Mouse (Mus musculus) heart, postnatal 10 days (tissue): ENCODE measurements around the gene Ywhaq. TPM values are rescaled to one million over a fixed set of nuclear protein-coding genes. Genes with fewer than 3 reads are reported as not detected.

ENCODE experiments used
- DNase-seq, 2 experiments: peaks; one replicate each; pipeline ENCODE4 v3.0.0; 2021
- intact Hi-C: fragments of 180-260 bp; cut with DNase I; formaldehyde crosslinking; loops from one replicate; pipeline ENCODE4 v1.15.1; 2025
- total RNA-seq, 2 experiments: library from RNA; stranded (reverse); gene quantifications; 2 replicates each; pipeline ENCODE4 v1.2.3; 2021

Gene Ywhaq
- total RNA-seq, 2 experiments from 2014 or later: 137 to 140 TPM

DNA sequence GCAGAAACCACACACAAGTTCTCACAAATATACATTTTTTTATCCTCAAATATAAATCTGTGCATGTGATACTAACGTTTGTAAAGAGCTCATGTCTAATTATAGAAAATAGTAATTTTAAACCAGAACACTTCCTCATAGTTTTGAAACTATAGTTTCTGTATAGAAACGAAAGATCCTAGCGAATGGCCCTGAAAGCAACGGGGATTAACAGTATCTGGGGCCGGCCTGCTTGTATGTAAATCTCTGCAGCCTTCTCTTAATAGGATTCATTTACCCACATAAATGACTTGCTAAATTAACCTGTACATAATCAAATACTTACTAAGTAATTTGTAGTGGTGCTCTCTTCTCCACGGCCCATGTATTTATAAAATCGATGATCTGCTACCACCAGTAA is 70.5 kb downstream of the Ywhaq start:
- no peak for DNase-seq
- intact Hi-C loops: no loop called here

DNA sequence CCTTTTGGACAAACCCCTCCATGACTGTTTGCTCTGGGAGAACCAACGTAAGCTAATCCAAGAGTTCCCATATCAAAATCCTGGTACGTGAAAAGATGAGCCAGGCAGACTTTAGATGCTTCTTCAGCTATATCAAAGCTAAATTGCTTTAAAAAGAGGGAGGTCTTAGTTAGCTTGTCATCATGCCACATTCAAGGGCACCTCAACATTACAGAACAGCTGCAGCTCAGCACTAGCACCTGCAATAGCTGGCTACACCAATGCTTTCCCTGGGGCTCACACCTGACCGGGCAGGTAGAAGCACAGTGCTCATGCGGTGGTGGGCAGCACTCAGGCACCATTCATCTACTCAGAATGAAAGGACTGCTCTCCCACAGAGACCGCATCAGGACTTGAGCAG is 76.8 kb downstream of the Ywhaq start:
- DNase-seq: no peak
- intact Hi-C loops: no loop called here

Other genes with a start within 250 kb of the Ywhaq start
- gene Cpsf3, start 132.2 kb downstream of the Ywhaq start, total RNA-seq: 10 to 100 TPM; 42.9 to 46.0 TPM
- 10 to 100 TPM; 39.6 to 42.4 TPM for gene Itgb1bp1, start 131.4 kb downstream of the Ywhaq start, total RNA-seq
- 10 to 100 TPM; 26.7 to 28.0 TPM for gene Iah1, start 101.2 kb downstream of the Ywhaq start, total RNA-seq
- gene Adam17, start 44.0 kb downstream of the Ywhaq start, total RNA-seq: 10 to 100 TPM; 49.9 to 59.8 TPM